Comparison of ENCODE assay signal across 16 mouse cellular contexts in genomic region chr5:52232611-52233010, GRCm38 (mm10).
"Had no signal": no experiment of that assay in that cellular context is flagged by ENCODE, and none has a peak within 500 bp of the region (broad histone marks: within the 10 kb centered on the region; RNA-seq: fewer than 3 reads in every experiment).

No protein-coding gene starts in this region.

- H3K27ac ChIP-seq: liver, embryonic 14.5 days; lung, embryonic 15.5 days; macrophage; midbrain, embryonic 13.5 days; midbrain, embryonic 15.5 days; neural tube, embryonic 12.5 days had no signal

- H3K4me2 ChIP-seq: lung, embryonic 15.5 days; midbrain, embryonic 11.5 days; midbrain, embryonic 13.5 days; midbrain, embryonic 15.5 days; neural tube, embryonic 12.5 days had no signal

- H3K4me1 ChIP-seq: lung, embryonic 15.5 days; midbrain, embryonic 13.5 days; midbrain, embryonic 15.5 days; neural tube, embryonic 12.5 days had no signal

- H3K4me3 ChIP-seq: lung, embryonic 15.5 days; megakaryocyte, embryonic 14.5 days; midbrain, embryonic 13.5 days; midbrain, embryonic 15.5 days; neural tube, embryonic 12.5 days had no signal

- H3K9me3 ChIP-seq: lung, embryonic 15.5 days; midbrain, embryonic 13.5 days; midbrain, embryonic 15.5 days; neural tube, embryonic 12.5 days had no signal

- H3K9ac ChIP-seq: liver, embryonic 14.5 days; lung, embryonic 15.5 days; midbrain, embryonic 13.5 days; midbrain, embryonic 15.5 days; neural tube, embryonic 12.5 days had no signal

- ATAC-seq: lung, postnatal 0 days; midbrain, embryonic 13.5 days; midbrain, embryonic 15.5 days had no signal

- H3K27me3 ChIP-seq: lung, embryonic 15.5 days; megakaryocyte, embryonic 14.5 days; midbrain, embryonic 13.5 days; midbrain, embryonic 15.5 days; neural tube, embryonic 12.5 days had no signal

- DNase-seq: lung, adult 2 months; lung, postnatal 14 days; lung, postnatal 36 days; right cerebral cortex, postnatal 14 days; thymus, adult 18-20 months; thymus, postnatal 14 days; thymus, postnatal 36 days had no signal

- H3K36me3 ChIP-seq: lung, embryonic 15.5 days; midbrain, embryonic 13.5 days; midbrain, embryonic 15.5 days; neural tube, embryonic 12.5 days had no signal
